Mouse (Mus musculus) NIH3T3 (cell line): ENCODE measurements around the gene Hist1h3b.
"Not testable (repeated sequence)": the region's sequence is repeated elsewhere in the genome, so short reads cannot be mapped to it uniquely, and the experiment has no call there.

Experiments used
- DNase-seq: peaks from one replicate; pipeline ENCODE4 v3.0.0-alpha.2; 2012; ENCODE audit warnings: low read depth

The Hist1h3b gene

GRCm38 (mm10) chr13:23752067-23752741, at the start of gene Hist1h3b:
TSS of gene Hist1h3b (plus strand) at chr13:23752267.
- peak; percentile 96 for DNase-seq

- not testable (repeated sequence) for DNase-seq
Measured at GRCm38 (mm10) chr13:23702801-23703200, 49.3 kb upstream of the Hist1h3b start.

- no peak for DNase-seq
Measured at GRCm38 (mm10) chr13:23705751-23706356, 46.2 kb upstream of the Hist1h3b start.

- no peak for DNase-seq
Measured at GRCm38 (mm10) chr13:23706771-23707170, 45.3 kb upstream of the Hist1h3b start.

GRCm38 (mm10) chr13:23708041-23708440, 44.0 kb upstream of the Hist1h3b start:
- no peak for DNase-seq

- no peak for DNase-seq
Measured at GRCm38 (mm10) chr13:23708654-23709053, 43.4 kb upstream of the Hist1h3b start.

- DNase-seq = peak; percentile 22
Measured at GRCm38 (mm10) chr13:23709714-23710373, 42.2 kb upstream of the Hist1h3b start.

- DNase-seq = peak; percentile 46
Measured at GRCm38 (mm10) chr13:23710374-23711089, 41.5 kb upstream of the Hist1h3b start, which contains the start of gene Hfe. TSS of gene Hfe (minus strand) at chr13:23710854.

GRCm38 (mm10) chr13:23716261-23717042, 35.6 kb upstream of the Hist1h3b start:
- DNase-seq = no peak

GRCm38 (mm10) chr13:23717176-23717575, 34.9 kb upstream of the Hist1h3b start:
- no peak for DNase-seq

GRCm38 (mm10) chr13:23717593-23718245, 34.3 kb upstream of the Hist1h3b start:
- not testable (repeated sequence) for DNase-seq

GRCm38 (mm10) chr13:23724239-23724638, 27.8 kb upstream of the Hist1h3b start:
- DNase-seq = no peak

- no peak for DNase-seq
Measured at GRCm38 (mm10) chr13:23725213-23725612, 26.9 kb upstream of the Hist1h3b start.

GRCm38 (mm10) chr13:23728472-23729191, 23.4 kb upstream of the Hist1h3b start:
- DNase-seq = no peak

GRCm38 (mm10) chr13:23729192-23729525, 22.9 kb upstream of the Hist1h3b start:
- no peak for DNase-seq

- no peak for DNase-seq
Measured at GRCm38 (mm10) chr13:23729706-23730105, 22.4 kb upstream of the Hist1h3b start.

- DNase-seq = no peak
Measured at GRCm38 (mm10) chr13:23730479-23730878, 21.6 kb upstream of the Hist1h3b start.

- peak; percentile 63 for DNase-seq
Measured at GRCm38 (mm10) chr13:23732156-23732804, 19.8 kb upstream of the Hist1h3b start.

- DNase-seq = no peak
Measured at GRCm38 (mm10) chr13:23737091-23737490, 15.0 kb upstream of the Hist1h3b start.

GRCm38 (mm10) chr13:23738041-23738440, 14.0 kb upstream of the Hist1h3b start:
- DNase-seq = peak; percentile 59
